Mouse (Mus musculus): ENCODE measurements around the gene Elp4.

Elp4 gene

GRCm38 (mm10) chr2:105903896-105904756 is at the start of gene Elp4, which contains the start of gene Immp1l:
TSS of gene Elp4 (minus strand) at chr2:105904564.
TSS of gene Immp1l (plus strand) at chr2:105904638.
- DNase-seq, result peak; percentile 95 to 96

GRCm38 (mm10) chr2:105953862-105954261 is 49.5 kb upstream of the Elp4 start:
- no peak for DNase-seq

GRCm38 (mm10) chr2:105951350-105951940 is 47.1 kb upstream of the Elp4 start:
- no peak for DNase-seq

- no peak for DNase-seq
Measured at GRCm38 (mm10) chr2:105950131-105950530, 45.8 kb upstream of the Elp4 start.

GRCm38 (mm10) chr2:105917623-105918346 is 13.4 kb upstream of the Elp4 start:
- no peak for DNase-seq

GRCm38 (mm10) chr2:105916671-105917070 is 12.3 kb upstream of the Elp4 start:
- no peak for DNase-seq

GRCm38 (mm10) chr2:105913655-105914366 is 9.4 kb upstream of the Elp4 start:
- DNase-seq, result no peak

- no peak for DNase-seq
Measured at GRCm38 (mm10) chr2:105910611-105911010, 6.2 kb upstream of the Elp4 start.

- peak; percentile 9 to 21 for DNase-seq
Measured at GRCm38 (mm10) chr2:105908351-105908750, 4.0 kb upstream of the Elp4 start.

GRCm38 (mm10) chr2:105904757-105905146 is 388 bp upstream of the Elp4 start:
- no peak for DNase-seq

GRCm38 (mm10) chr2:105890816-105891215 is 13.5 kb downstream of the Elp4 start:
- DNase-seq, result no peak

- DNase-seq, result no peak
Measured at GRCm38 (mm10) chr2:105873403-105873802, 31.0 kb downstream of the Elp4 start.

- DNase-seq, result no peak
Measured at GRCm38 (mm10) chr2:105854740-105855139, 49.6 kb downstream of the Elp4 start.

- DNase-seq, result no peak
Measured at GRCm38 (mm10) chr2:105852971-105853370, 51.4 kb downstream of the Elp4 start.

- DNase-seq, result no peak
Measured at GRCm38 (mm10) chr2:105851714-105852293, 52.6 kb downstream of the Elp4 start.

- no peak for DNase-seq
Measured at GRCm38 (mm10) chr2:105843151-105843550, 61.2 kb downstream of the Elp4 start.

GRCm38 (mm10) chr2:105817965-105818364 is 86.4 kb downstream of the Elp4 start:
- no peak for DNase-seq

GRCm38 (mm10) chr2:105815170-105815569 is 89.2 kb downstream of the Elp4 start:
- no peak for DNase-seq

- no peak for DNase-seq
Measured at GRCm38 (mm10) chr2:105813041-105813440, 91.3 kb downstream of the Elp4 start.

- no peak for DNase-seq
Measured at GRCm38 (mm10) chr2:105810286-105810685, 94.1 kb downstream of the Elp4 start.

- no peak for DNase-seq
Measured at GRCm38 (mm10) chr2:105806571-105806970, 97.8 kb downstream of the Elp4 start.

- DNase-seq, result no peak
Measured at GRCm38 (mm10) chr2:105806047-105806446, 98.3 kb downstream of the Elp4 start.
